Mouse (Mus musculus) hindbrain, embryonic 13.5 days (tissue): ENCODE measurements around the gene Kcnb1. TPM values are rescaled to one million over a fixed set of nuclear protein-coding genes. Genes with fewer than 3 reads are reported as not detected.
A peak's percentile ranks its signal among the peaks of the same experiment; 100 is the strongest.

Experiments
- ATAC-seq: fragments of 200-750 bp; cut with Nextera tagmentation; 2 replicates; pipeline ENCODE4 v1.8.0; 2017; ENCODE audit warnings: moderate TSS enrichment; ENCODE audit not compliant: low FRiP score
- H3K27ac ChIP-seq: fragments of 300-500 bp; sonication (generic); 2 replicates; pipeline ENCODE4 v1.5.1; 2015; ENCODE audit warnings: inconsistent platforms, mild to moderate bottlenecking, moderate library complexity
- H3K27me3 ChIP-seq: fragments of 300-500 bp; sonication (generic); 2 replicates; pipeline ENCODE4 v1.6.1; 2015; ENCODE audit warnings: mild to moderate bottlenecking, inconsistent platforms
- H3K36me3 ChIP-seq: fragments of 300-500 bp; sonication (generic); 2 replicates; pipeline ENCODE4 v1.6.1; 2015; ENCODE audit warnings: mild to moderate bottlenecking, inconsistent platforms
- H3K4me1 ChIP-seq: fragments of 300-500 bp; sonication (generic); replicated peaks from 2 replicates; pipeline ENCODE4 v1.6.1; 2015; ENCODE audit warnings: inconsistent platforms
- H3K4me2 ChIP-seq: fragments of 300-500 bp; sonication (generic); 2 replicates; pipeline ENCODE4 v1.6.1; 2015; ENCODE audit warnings: inconsistent platforms, mild to moderate bottlenecking, moderate library complexity
- H3K4me3 ChIP-seq: fragments of 300-500 bp; sonication (generic); 2 replicates; pipeline ENCODE4 v1.5.1; 2015; ENCODE audit warnings: mild to moderate bottlenecking, inconsistent platforms
- H3K9ac ChIP-seq: fragments of 300-500 bp; sonication (generic); 2 replicates; pipeline ENCODE4 v1.6.1; 2015; ENCODE audit warnings: mild to moderate bottlenecking, inconsistent platforms
- H3K9me3 ChIP-seq: fragments of 300-500 bp; sonication (generic); 2 replicates; pipeline ENCODE4 v1.6.1; 2016; ENCODE audit warnings: inconsistent platforms
- WGBS: fragments of 180-500 bp; shearing (Covaris S2); methylation state at CpG from one replicate; pipeline ENCODE4 v1.1.7; 2015; 5-methylcytosine and 5-hydroxymethylcytosine counted together
- polyA plus RNA-seq: library from polyadenylated mRNA; unstranded; fragments of >200 nt; fragmentation: Nextera tagmentation; extraction: Ambion mirVana; gene quantifications from 2 replicates; pipeline ENCODE4 v1.2.1, GENCODE M21; 2015

Kcnb1 gene
- polyA plus RNA-seq, 1 experiment from 2014 or later: 2.2 TPM

- Histone ChIP-seq H3K36me3 (peaks cover 46% of the 10 kb centered on the region), H3K9ac (peak overlapping the region; percentile 55), H3K4me2 (no peak overlapping the region), H3K4me3 (no peak overlapping the region), H3K4me1 (peaks cover 31% of the 10 kb centered on the region), H3K27me3 (no peaks in the 10 kb centered on the region), H3K9me3 (no peaks in the 10 kb centered on the region), H3K27ac (no peak overlapping the region)
- WGBS: 64% methylated on average over 12 of the region's 12 CpGs
- ATAC-seq: no peak
Measured at GRCm38 (mm10) chr2:167059960-167060359, 130.0 kb downstream of the Kcnb1 start.

GRCm38 (mm10) chr2:167059536-167059935 lies 130.4 kb downstream of the Kcnb1 start:
- Histone ChIP-seq H3K9me3 (no peaks in the 10 kb centered on the region), H3K36me3 (peaks cover 46% of the 10 kb centered on the region), H3K4me3 (no peak overlapping the region), H3K27ac (no peak overlapping the region), H3K27me3 (no peaks in the 10 kb centered on the region), H3K9ac (peak overlapping the region; percentile 55), H3K4me1 (peaks cover 27% of the 10 kb centered on the region), H3K4me2 (no peak overlapping the region)
- 45% methylated on average over 8 of the region's 8 CpGs for WGBS
- no peak for ATAC-seq

GRCm38 (mm10) chr2:167058814-167059387 lies 131.1 kb downstream of the Kcnb1 start:
- Histone ChIP-seq H3K9ac (no peak overlapping the region), H3K27ac (no peak overlapping the region), H3K27me3 (no peaks in the 10 kb centered on the region), H3K4me2 (no peak overlapping the region), H3K4me3 (no peak overlapping the region), H3K9me3 (no peaks in the 10 kb centered on the region), H3K36me3 (peaks cover 50% of the 10 kb centered on the region), H3K4me1 (peaks cover 26% of the 10 kb centered on the region)
- ATAC-seq: no peak
- 59% methylated on average over 3 of the region's 3 CpGs for WGBS

GRCm38 (mm10) chr2:167058201-167058600 lies 131.8 kb downstream of the Kcnb1 start:
- no peaks in the 10 kb centered on the region for H3K27me3 ChIP-seq
- 81% methylated on average over 3 of the region's 3 CpGs for WGBS

GRCm38 (mm10) chr2:167056942-167057323 lies 133.0 kb downstream of the Kcnb1 start:
- Histone ChIP-seq H3K9ac (no peak overlapping the region), H3K4me1 (peaks cover 36% of the 10 kb centered on the region), H3K36me3 (peaks cover 64% of the 10 kb centered on the region), H3K27ac (no peak overlapping the region), H3K27me3 (no peaks in the 10 kb centered on the region), H3K4me2 (no peak overlapping the region), H3K9me3 (no peaks in the 10 kb centered on the region), H3K4me3 (no peak overlapping the region)
- no peak for ATAC-seq
- 87% methylated on average over 5 of the region's 5 CpGs for WGBS

More at GRCm38 (mm10) chr2:167058201-167058600, 131.8 kb downstream of the Kcnb1 start:
- H3K9me3 ChIP-seq: no peaks in the 10 kb centered on the region
- H3K27ac ChIP-seq: no peak overlapping the region
- no peak overlapping the region for H3K9ac ChIP-seq
- H3K4me1 ChIP-seq: peaks cover 33% of the 10 kb centered on the region
- no peak for ATAC-seq
- H3K4me3 ChIP-seq: no peak overlapping the region
- H3K36me3 ChIP-seq: peaks cover 56% of the 10 kb centered on the region
- no peak overlapping the region for H3K4me2 ChIP-seq

- 95% methylated on average over 15 of the region's 15 CpGs for WGBS
- peaks cover 70% of the 10 kb centered on the region for H3K36me3 ChIP-seq
Measured at GRCm38 (mm10) chr2:167056210-167056941, 133.6 kb downstream of the Kcnb1 start.

GRCm38 (mm10) chr2:167055386-167055785 lies 134.6 kb downstream of the Kcnb1 start:
- no peaks in the 10 kb centered on the region for H3K9me3 ChIP-seq
- no peaks in the 10 kb centered on the region for H3K27me3 ChIP-seq
- 89% methylated on average over 15 of the region's 15 CpGs for WGBS
- no peak overlapping the region for H3K4me2 ChIP-seq
- peaks cover 21% of the 10 kb centered on the region for H3K4me1 ChIP-seq
- peaks cover 77% of the 10 kb centered on the region for H3K36me3 ChIP-seq
- no peak overlapping the region for H3K4me3 ChIP-seq
- no peak for ATAC-seq
- H3K9ac ChIP-seq: no peak overlapping the region
- no peak overlapping the region for H3K27ac ChIP-seq

More at GRCm38 (mm10) chr2:167056210-167056941, 133.6 kb downstream of the Kcnb1 start:
- ATAC-seq: no peak
- peaks cover 30% of the 10 kb centered on the region for H3K4me1 ChIP-seq
- H3K4me2 ChIP-seq: no peak overlapping the region
- H3K9ac ChIP-seq: no peak overlapping the region
- no peak overlapping the region for H3K4me3 ChIP-seq
- H3K27ac ChIP-seq: no peak overlapping the region
- no peaks in the 10 kb centered on the region for H3K27me3 ChIP-seq
- no peaks in the 10 kb centered on the region for H3K9me3 ChIP-seq

- 60% methylated on average over 9 of the region's 9 CpGs for WGBS
- no peaks in the 10 kb centered on the region for H3K27me3 ChIP-seq
- peaks cover 11% of the 10 kb centered on the region for H3K4me1 ChIP-seq
- ATAC-seq: no peak
- H3K36me3 ChIP-seq: peaks cover 85% of the 10 kb centered on the region
- peak overlapping the region; percentile 18; the same call in 1 of the 2 replicates for H3K27ac ChIP-seq
- H3K4me2 ChIP-seq: no peak overlapping the region
- H3K4me3 ChIP-seq: no peak overlapping the region
- no peaks in the 10 kb centered on the region for H3K9me3 ChIP-seq
- H3K9ac ChIP-seq: peak overlapping the region; percentile 55; the same call in 1 of the 2 replicates
Measured at GRCm38 (mm10) chr2:167053127-167053844, 136.7 kb downstream of the Kcnb1 start.

GRCm38 (mm10) chr2:167048698-167049358 lies 141.1 kb downstream of the Kcnb1 start:
- peaks cover 86% of the 10 kb centered on the region for H3K36me3 ChIP-seq
- H3K4me1 ChIP-seq: peaks cover 10% of the 10 kb centered on the region
- no peaks in the 10 kb centered on the region for H3K27me3 ChIP-seq
- no peak overlapping the region for H3K9ac ChIP-seq
- H3K27ac ChIP-seq: no peak overlapping the region
- H3K9me3 ChIP-seq: no peaks in the 10 kb centered on the region
- ATAC-seq: no peak
- no peak overlapping the region for H3K4me3 ChIP-seq
- 91% methylated on average over 8 of the region's 8 CpGs for WGBS
- no peak overlapping the region for H3K4me2 ChIP-seq

GRCm38 (mm10) chr2:167048223-167048622 lies 141.7 kb downstream of the Kcnb1 start:
- Histone ChIP-seq H3K27me3 (no peaks in the 10 kb centered on the region), H3K4me2 (no peak overlapping the region), H3K4me3 (no peak overlapping the region), H3K27ac (no peak overlapping the region), H3K9ac (no peak overlapping the region), H3K36me3 (peaks cover 86% of the 10 kb centered on the region), H3K4me1 (peaks cover 4% of the 10 kb centered on the region), H3K9me3 (no peaks in the 10 kb centered on the region)
- WGBS: over 99% methylated on average over 10 of the region's 10 CpGs
- no peak for ATAC-seq
